Mouse (Mus musculus) kidney, postnatal 0 days (tissue): ENCODE data around the gene Sectm1b. TPM values are rescaled to one million over a fixed set of nuclear protein-coding genes. Genes with fewer than 3 reads are reported as not detected.

Experiments used
- ATAC-seq: fragments of 200-750 bp; cut with Nextera tagmentation; replicated peaks from 2 replicates; pipeline ENCODE4 v1.8.0; 2017; ENCODE audit warnings: low read depth, moderate number of reproducible peaks, moderate TSS enrichment, moderate library complexity; ENCODE audit not compliant: low FRiP score
- DNase-seq: peaks from one replicate; pipeline ENCODE4 v3.0.0-alpha.2; 2016; ENCODE audit warnings: low spot score
- H3K27ac ChIP-seq: fragments of 300-500 bp; sonication (generic); 2 replicates; pipeline ENCODE4 v1.5.1; 2014; ENCODE audit warnings: mild to moderate bottlenecking
- H3K27me3 ChIP-seq: fragments of 300-500 bp; sonication (generic); 2 replicates; pipeline ENCODE4 v1.6.1; 2014; ENCODE audit warnings: low read length, mixed read lengths; ENCODE audit not compliant: insufficient read depth
- H3K36me3 ChIP-seq: fragments of 300-500 bp; sonication (generic); 2 replicates; pipeline ENCODE4 v1.6.1; 2014; ENCODE audit warnings: low read length, mixed read lengths; ENCODE audit not compliant: insufficient read depth
- H3K4me1 ChIP-seq: fragments of 300-500 bp; sonication (generic); replicated peaks from 2 replicates; pipeline ENCODE4 v1.6.1; 2014; ENCODE audit warnings: antibody characterized with exemption, low read length, mixed read lengths; ENCODE audit not compliant: insufficient read depth
- H3K4me2 ChIP-seq: fragments of 300-500 bp; sonication (generic); 2 replicates; pipeline ENCODE4 v1.6.1; 2014; ENCODE audit warnings: mild to moderate bottlenecking, low read length, moderate library complexity, mixed read lengths
- H3K4me3 ChIP-seq: fragments of 300-500 bp; sonication (generic); replicated peaks from 2 replicates; pipeline ENCODE4 v1.5.1; 2014; ENCODE audit warnings: low read depth, low read length
- H3K9ac ChIP-seq: fragments of 300-500 bp; sonication (generic); 2 replicates; pipeline ENCODE4 v1.6.1; 2014; ENCODE audit warnings: low read depth, low read length
- H3K9me3 ChIP-seq: fragments of 300-500 bp; sonication (generic); replicated peaks from 2 replicates; pipeline ENCODE4 v1.6.1; 2016; ENCODE audit warnings: low read length, inconsistent platforms, mixed read lengths
- CTCF ChIP-seq: IDR thresholded peaks from 2 replicates; pipeline ENCODE4 v1.5.1; 2016; ENCODE audit warnings: antibody characterized with exemption, low read depth, mild to moderate bottlenecking, moderate library complexity
- WGBS: fragments of 180-500 bp; shearing (Covaris S2); extraction: QIAGEN DNeasy Blood & Tissue Kit; methylation state at CpG from one replicate; pipeline ENCODE4 v1.1.7; 2014; 5-methylcytosine and 5-hydroxymethylcytosine counted together
- polyA plus RNA-seq: library from polyadenylated mRNA; unstranded; fragments of >200 nt; fragmentation: Nextera tagmentation; extraction: Ambion mirVana; gene quantifications from 2 replicates; pipeline ENCODE4 v1.2.1, GENCODE M21; 2015

Gene Sectm1b
- polyA plus RNA-seq, 1 experiment from 2014 or later, result 2.0 TPM

DNA sequence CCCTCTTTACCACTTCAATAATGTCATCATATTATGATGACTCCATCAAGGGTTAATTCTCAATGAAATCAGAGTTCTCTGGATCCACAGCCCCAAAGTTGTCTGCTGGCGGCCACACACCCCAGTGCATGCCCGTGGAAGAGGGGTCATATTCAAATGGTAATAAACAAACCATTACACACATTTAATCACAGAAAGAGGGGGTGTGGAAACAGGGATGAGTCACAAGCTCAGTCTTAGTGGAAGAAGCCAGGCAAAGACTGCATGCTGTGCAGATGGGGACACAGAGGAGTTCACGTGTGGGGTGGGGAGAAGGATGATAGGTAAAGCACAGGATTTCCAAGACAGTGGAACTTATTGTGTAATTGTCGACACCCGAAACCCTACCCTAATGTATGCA, 59.1 kb downstream of the Sectm1b start:
- Histone ChIP-seq H3K27me3 (no peaks in the 10 kb centered on the region), H3K36me3 (no peaks in the 10 kb centered on the region), H3K4me2 (no peak overlapping the region), H3K9me3 (no peaks in the 10 kb centered on the region), H3K9ac (no peak overlapping the region), H3K4me3 (no peak overlapping the region), H3K4me1 (no peaks in the 10 kb centered on the region), H3K27ac (no peak overlapping the region)
- WGBS, result 63% methylated on average over 5 of the region's 5 CpGs
- ATAC-seq (no peak), DNase-seq (no peak)
- no peak for TF ChIP-seq CTCF

Other genes with a start within 250 kb of the Sectm1b start
- gene Fasn, start 239.0 kb downstream of the Sectm1b start, polyA plus RNA-seq, result 19.8 and 19.9 TPM in 2 replicates
- 5.5 and 5.7 TPM in 2 replicates for gene Ccdc57, start 130.7 kb downstream of the Sectm1b start, polyA plus RNA-seq
- gene Slc16a3, start 115.1 kb downstream of the Sectm1b start, polyA plus RNA-seq, result 10.0 and 10.2 TPM in 2 replicates
- gene Csnk1d, start 72.2 kb downstream of the Sectm1b start, polyA plus RNA-seq, result 102 and 106 TPM in 2 replicates
- gene Cd7, start 24.2 kb downstream of the Sectm1b start, polyA plus RNA-seq, result 0.16 and 0.23 TPM in 2 replicates
- 0.63 and 0.73 TPM in 2 replicates for gene Sectm1a, start 17.7 kb upstream of the Sectm1b start, polyA plus RNA-seq
- 0.05 TPM in 1 of 2 replicates, not detected in the other for gene Tex19.2, start 55.1 kb upstream of the Sectm1b start, polyA plus RNA-seq
- gene Tex19.1, start 82.6 kb upstream of the Sectm1b start, polyA plus RNA-seq, result 0.13 TPM in 1 of 2 replicates, not detected in the other
- not detected in 2 replicates for gene Uts2r, start 96.7 kb upstream of the Sectm1b start, polyA plus RNA-seq
- gene Hexdc, start 140.9 kb upstream of the Sectm1b start, polyA plus RNA-seq, result 8.4 and 8.9 TPM in 2 replicates
- gene Ogfod3, start 141.1 kb upstream of the Sectm1b start, polyA plus RNA-seq, result 37.9 and 38.1 TPM in 2 replicates
- gene Cybc1, start 165.8 kb upstream of the Sectm1b start, polyA plus RNA-seq, result 24.3 and 27.2 TPM in 2 replicates
- 30.7 and 34.6 TPM in 2 replicates for gene Narf, start 173.7 kb upstream of the Sectm1b start, polyA plus RNA-seq
- 5.5 and 6.2 TPM in 2 replicates for gene Foxk2, start 196.4 kb upstream of the Sectm1b start, polyA plus RNA-seq